Mouse (Mus musculus): Measurements from ENCODE around the gene Pgam1.

GRCm38 (mm10) chr19:41953574-41953973 lies 41.9 kb downstream of the Pgam1 start:
- TF ChIP-seq CTCF (conservative IDR thresholded peaks at IDR 0.05; ENCODE audit: insufficient read depth, insufficient read length, low read depth, low read length) (no peak), POLR2A (IDR thresholded peaks at IDR 0.05; ENCODE audit: low read depth, low read length) (no peak)
